Mouse (Mus musculus): Measurements from ENCODE around the gene Tescl.

- TF ChIP-seq EP300 (IDR thresholded peaks at IDR 0.05; ENCODE audit: low read depth) (no peak), CTCF (IDR thresholded peaks at IDR 0.05; ENCODE audit: low read depth) (no peak)
Measured at GRCm38 (mm10) chr7:24326273-24327135, 7.2 kb downstream of the Tescl start.
